Mouse (Mus musculus): Measurements from ENCODE around the gene Scgb2b21. TPM values are rescaled to one million over a fixed set of nuclear protein-coding genes. Genes with fewer than 3 reads are reported as not detected.
"Not testable (repeated sequence)": the region's sequence is repeated elsewhere in the genome, so short reads cannot be mapped to it uniquely, and the experiment has no call there.

Scgb2b21 gene
- polyA plus RNA-seq (2014; fragmentation: Nextera tagmentation; extraction: Ambion mirVana), result not detected in 2 replicates

DNA sequence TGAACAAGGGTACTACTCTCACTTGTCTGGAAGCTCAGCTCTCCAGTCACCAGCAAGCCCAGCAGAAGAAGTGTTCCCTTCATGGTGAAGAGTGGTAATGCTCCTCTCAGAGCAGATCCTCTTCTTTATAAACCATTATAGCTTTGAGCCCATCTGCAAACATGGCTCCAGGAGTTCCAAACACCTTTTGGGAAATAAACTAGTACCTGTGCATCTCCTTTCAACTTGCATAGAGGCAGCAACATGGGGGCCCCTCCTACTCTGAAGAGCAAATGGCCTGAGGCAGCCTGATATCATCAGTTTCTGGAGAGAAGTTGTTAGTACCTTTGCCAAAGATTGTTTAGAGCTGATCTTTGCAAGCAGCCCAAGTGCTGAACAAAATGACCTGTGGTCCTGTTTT lies at the start of gene Scgb2b21:
Gene Scgb2b21, minus strand, starts transcription at position 101 of the 400 bp plus-strand sequence.
- Histone ChIP-seq H3K4me1 (ENCODE audit: control insufficient read depth, insufficient read depth, low read length) (no peaks in the 10 kb centered on the region), H3K9me3 (ENCODE audit: control insufficient read depth, low read length) (peaks cover 21% of the 10 kb centered on the region), H3K4me2 (ENCODE audit: low read depth, low read length) (no peak within 1 kb of the TSS), H3K36me3 (ENCODE audit: control insufficient read depth, insufficient read depth, low read length) (no peaks in the 10 kb centered on the region), H3K4me3 (ENCODE audit: low read depth, low read length) (no peak within 1 kb of the TSS), H3K27me3 (replicated peaks; ENCODE audit: control insufficient read depth, insufficient read depth, low read length) (no peaks in the 10 kb centered on the region), H3K9ac (ENCODE audit: low read depth, low read length) (no peak within 1 kb of the TSS), H3K27ac (replicated peaks; ENCODE audit: low read depth, low read length) (no peak within 1 kb of the TSS)
- ATAC-seq (ENCODE audit: low read depth) (no peak), DNase-seq (ENCODE audit: low spot score) (no peak)

DNA sequence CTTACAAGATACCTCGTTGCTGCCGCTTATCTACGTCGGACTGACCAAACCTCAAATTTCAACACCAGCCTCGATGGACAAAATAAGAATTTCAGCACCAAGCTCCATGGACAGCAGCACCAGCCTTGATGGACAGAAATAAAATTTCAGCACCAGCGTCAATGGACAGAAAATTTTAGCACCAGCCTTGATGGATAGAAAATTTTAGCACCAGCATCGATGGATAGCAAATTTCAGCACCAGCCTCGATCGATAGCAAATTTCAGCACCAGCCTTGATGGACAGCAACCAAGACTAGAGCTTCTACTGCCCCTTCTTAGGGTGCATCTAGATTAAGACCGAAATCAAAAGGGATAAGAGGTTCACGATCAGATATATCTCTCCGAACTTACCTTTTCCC lies 23.2 kb upstream of the Scgb2b21 start:
- H3K27me3 ChIP-seq (replicated peaks; ENCODE audit: control insufficient read depth, insufficient read depth, low read length); DNase-seq (ENCODE audit: low spot score); H3K4me1 ChIP-seq (ENCODE audit: control insufficient read depth, insufficient read depth, low read length); H3K27ac ChIP-seq (replicated peaks; ENCODE audit: low read depth, low read length); H3K36me3 ChIP-seq (ENCODE audit: control insufficient read depth, insufficient read depth, low read length); H3K4me3 ChIP-seq (ENCODE audit: low read depth, low read length); H3K9ac ChIP-seq (ENCODE audit: low read depth, low read length); ATAC-seq (ENCODE audit: low read depth); H3K4me2 ChIP-seq (ENCODE audit: low read depth, low read length): not testable (repeated sequence)
- peaks cover 12% of the 10 kb centered on the region; the same call in 1 of the 2 replicates for H3K9me3 ChIP-seq (ENCODE audit: control insufficient read depth, low read length)
- WGBS, result 90% methylated on average over 12 of the region's 12 CpGs

Other genes with a start within 250 kb of the Scgb2b21 start
- not detected in 2 replicates for gene Scgb2b19, start 240.1 kb downstream of the Scgb2b21 start, polyA plus RNA-seq (2014; fragmentation: Nextera tagmentation; extraction: Ambion mirVana)
- gene Scgb1b19, start 233.2 kb downstream of the Scgb2b21 start, polyA plus RNA-seq (2014; fragmentation: Nextera tagmentation; extraction: Ambion mirVana), result not detected in 2 replicates
- gene Scgb2b20, start 154.1 kb downstream of the Scgb2b21 start, polyA plus RNA-seq (2014; fragmentation: Nextera tagmentation; extraction: Ambion mirVana), result not detected in 2 replicates
- gene Scgb1b20, start 147.2 kb downstream of the Scgb2b21 start, polyA plus RNA-seq (2014; fragmentation: Nextera tagmentation; extraction: Ambion mirVana), result not detected in 2 replicates
- gene Scgb2b24, start 218.9 kb upstream of the Scgb2b21 start, polyA plus RNA-seq (2014; fragmentation: Nextera tagmentation; extraction: Ambion mirVana), result not detected in 2 replicates
- gene Scgb1b24, start 223.3 kb upstream of the Scgb2b21 start, polyA plus RNA-seq (2014; fragmentation: Nextera tagmentation; extraction: Ambion mirVana), result not detected in 2 replicates

Measured in embryonic facial prominence, embryonic 14.5 days (tissue).